Mouse (Mus musculus) neural tube, embryonic 11.5 days (tissue): Measurements from ENCODE around the gene Gstm3. TPM values are rescaled to one million over a fixed set of nuclear protein-coding genes. Genes with fewer than 3 reads are reported as not detected.
"Not testable (repeated sequence)": the region's sequence is repeated elsewhere in the genome, so short reads cannot be mapped to it uniquely, and the experiment has no call there.

ENCODE experiments used
- ATAC-seq: fragments of 200-750 bp; cut with Nextera tagmentation; 2 replicates; pipeline ENCODE4 v1.8.0; 2017; ENCODE audit warnings: moderate number of reproducible peaks, mild to moderate bottlenecking, moderate TSS enrichment, moderate library complexity; ENCODE audit not compliant: insufficient read depth, low FRiP score, low TSS enrichment
- DNase-seq: peaks from one replicate; pipeline ENCODE4 v3.0.0-alpha.2; 2015; ENCODE audit warnings: low spot score
- H3K27ac ChIP-seq: fragments of 300-500 bp; sonication (generic); 2 replicates; pipeline ENCODE4 v1.5.1; 2014; ENCODE audit warnings: low read depth, mild to moderate bottlenecking, low read length
- H3K27me3 ChIP-seq: fragments of 300-500 bp; sonication (generic); 2 replicates; pipeline ENCODE4 v1.6.1; 2014; ENCODE audit warnings: mild to moderate bottlenecking, low read length, mixed read lengths; ENCODE audit not compliant: control insufficient read depth, insufficient read depth
- H3K36me3 ChIP-seq: fragments of 300-500 bp; sonication (generic); 2 replicates; pipeline ENCODE4 v1.6.1; 2014; ENCODE audit warnings: mild to moderate bottlenecking, low read length, moderate library complexity, mixed read lengths; ENCODE audit not compliant: control insufficient read depth, insufficient read depth
- H3K4me1 ChIP-seq: fragments of 300-500 bp; sonication (generic); 2 replicates; pipeline ENCODE4 v1.6.1; 2014; ENCODE audit warnings: low read length, mixed read lengths; ENCODE audit not compliant: control insufficient read depth, insufficient read depth
- H3K4me2 ChIP-seq: fragments of 300-500 bp; sonication (generic); 2 replicates; pipeline ENCODE4 v1.6.1; 2014; ENCODE audit warnings: low read depth, mild to moderate bottlenecking, moderate library complexity
- H3K4me3 ChIP-seq: fragments of 300-500 bp; sonication (generic); 2 replicates; pipeline ENCODE4 v1.5.1; 2014; ENCODE audit warnings: low read depth, low read length
- H3K9ac ChIP-seq: fragments of 300-500 bp; sonication (generic); 2 replicates; pipeline ENCODE4 v1.6.1; 2014; ENCODE audit warnings: mild to moderate bottlenecking, low read length
- H3K9me3 ChIP-seq: fragments of 300-500 bp; sonication (generic); 2 replicates; pipeline ENCODE4 v1.6.1; 2016; ENCODE audit warnings: low read length; ENCODE audit not compliant: control insufficient read depth
- WGBS: fragments of 180-500 bp; shearing (Covaris S2); extraction: QIAGEN DNeasy Blood & Tissue Kit; methylation state at CpG from one replicate; pipeline ENCODE4 v1.1.7; 2014; 5-methylcytosine and 5-hydroxymethylcytosine counted together
- polyA plus RNA-seq: library from polyadenylated mRNA; unstranded; fragments of >200 nt; fragmentation: Nextera tagmentation; extraction: Ambion mirVana; gene quantifications from 2 replicates; pipeline ENCODE4 v1.2.1, GENCODE M21; 2014

Gstm3 gene
- polyA plus RNA-seq, 1 experiment from 2014 or later: not detected

- H3K9me3 ChIP-seq: no peaks in the 10 kb centered on the region
- DNase-seq (no peak), ATAC-seq (no peak)
- WGBS: 68% methylated on average over 3 of the region's 3 CpGs
- H3K27ac ChIP-seq: no peak overlapping the region
- no peaks in the 10 kb centered on the region for H3K4me1 ChIP-seq
- H3K4me2 ChIP-seq: no peak overlapping the region
- no peak overlapping the region for H3K9ac ChIP-seq
- H3K27me3 ChIP-seq: no peaks in the 10 kb centered on the region
- no peaks in the 10 kb centered on the region for H3K36me3 ChIP-seq
- H3K4me3 ChIP-seq: no peak overlapping the region
These were observed 14.7 kb upstream of the Gstm3 start for GRCm38 (mm10) chr3:107983771-107984170.

- H3K4me1 ChIP-seq: no peaks in the 10 kb centered on the region
- no peak overlapping the region for H3K27ac ChIP-seq
- no peak for ATAC-seq
- H3K27me3 ChIP-seq: no peaks in the 10 kb centered on the region
- no peaks in the 10 kb centered on the region for H3K36me3 ChIP-seq
- H3K9me3 ChIP-seq: no peaks in the 10 kb centered on the region
- 81% methylated on average over 6 of the region's 6 CpGs for WGBS
- H3K4me3 ChIP-seq: no peak overlapping the region
- H3K9ac ChIP-seq: no peak overlapping the region
- H3K4me2 ChIP-seq: no peak overlapping the region
- DNase-seq: no peak
These were observed 13.6 kb upstream of the Gstm3 start for GRCm38 (mm10) chr3:107982726-107983125.

GRCm38 (mm10) chr3:107981261-107981660 lies 12.2 kb upstream of the Gstm3 start:
- DNase-seq (no peak), ATAC-seq (no peak)
- Histone ChIP-seq H3K4me3 (no peak overlapping the region), H3K36me3 (no peaks in the 10 kb centered on the region), H3K27me3 (no peaks in the 10 kb centered on the region), H3K4me1 (no peaks in the 10 kb centered on the region), H3K9me3 (no peaks in the 10 kb centered on the region), H3K27ac (no peak overlapping the region), H3K9ac (no peak overlapping the region), H3K4me2 (no peak overlapping the region)
- 66% methylated on average over 3 of the region's 3 CpGs for WGBS

- no peak for DNase-seq
- H3K27me3 ChIP-seq: no peaks in the 10 kb centered on the region
- no peak overlapping the region for H3K27ac ChIP-seq
- H3K9ac ChIP-seq: no peak overlapping the region
- H3K4me2 ChIP-seq: no peak overlapping the region
- no peak overlapping the region for H3K4me3 ChIP-seq
- H3K4me1 ChIP-seq: no peaks in the 10 kb centered on the region
- no peak for ATAC-seq
- WGBS: 85% methylated on average over 3 of the region's 3 CpGs
- no peaks in the 10 kb centered on the region for H3K9me3 ChIP-seq
- no peaks in the 10 kb centered on the region for H3K36me3 ChIP-seq
These were observed 8.6 kb upstream of the Gstm3 start for GRCm38 (mm10) chr3:107977691-107978090.

- Histone ChIP-seq H3K4me3 (no peak overlapping the region), H3K27me3 (no peaks in the 10 kb centered on the region), H3K4me2 (no peak overlapping the region), H3K9me3 (no peaks in the 10 kb centered on the region), H3K9ac (no peak overlapping the region), H3K4me1 (no peaks in the 10 kb centered on the region), H3K27ac (no peak overlapping the region), H3K36me3 (no peaks in the 10 kb centered on the region)
- DNase-seq (no peak), ATAC-seq (no peak)
- WGBS: 96% methylated on average over 1 of the region's 1 CpGs
These were observed 5.2 kb upstream of the Gstm3 start for GRCm38 (mm10) chr3:107974237-107974636.

- Histone ChIP-seq H3K9me3 (no peaks in the 10 kb centered on the region), H3K36me3 (no peaks in the 10 kb centered on the region), H3K27ac (no peak overlapping the region), H3K4me3 (no peak overlapping the region), H3K4me1 (no peaks in the 10 kb centered on the region), H3K27me3 (no peaks in the 10 kb centered on the region), H3K4me2 (no peak overlapping the region), H3K9ac (no peak overlapping the region)
- no peak for DNase-seq
- 92% methylated on average over 3 of the region's 3 CpGs for WGBS
- no peak for ATAC-seq
These were observed 3.0 kb upstream of the Gstm3 start for GRCm38 (mm10) chr3:107972070-107972469.

- 58% methylated on average over 3 of the region's 3 CpGs for WGBS
- H3K27me3 ChIP-seq, DNase-seq, H3K9ac ChIP-seq, H3K27ac ChIP-seq, ATAC-seq, H3K4me1 ChIP-seq, H3K36me3 ChIP-seq, H3K9me3 ChIP-seq, H3K4me2 ChIP-seq, H3K4me3 ChIP-seq: not testable (repeated sequence)
These were observed 2.0 kb upstream of the Gstm3 start for GRCm38 (mm10) chr3:107971101-107971500.

- Histone ChIP-seq H3K27ac (no peak overlapping the region), H3K4me2 (no peak overlapping the region), H3K9me3 (no peaks in the 10 kb centered on the region), H3K9ac (no peak overlapping the region), H3K27me3 (no peaks in the 10 kb centered on the region), H3K4me1 (no peaks in the 10 kb centered on the region), H3K4me3 (no peak overlapping the region), H3K36me3 (no peaks in the 10 kb centered on the region)
- WGBS: 97% methylated on average over 5 of the region's 5 CpGs
- DNase-seq: no peak
- no peak for ATAC-seq
These were observed 2.5 kb downstream of the Gstm3 start for GRCm38 (mm10) chr3:107966631-107967030.

- 78% methylated on average over 1 of the region's 1 CpGs for WGBS
- Histone ChIP-seq H3K4me1 (no peaks in the 10 kb centered on the region), H3K9ac (no peak overlapping the region), H3K27ac (no peak overlapping the region), H3K9me3 (no peaks in the 10 kb centered on the region), H3K4me2 (no peak overlapping the region), H3K27me3 (no peaks in the 10 kb centered on the region), H3K4me3 (no peak overlapping the region), H3K36me3 (no peaks in the 10 kb centered on the region)
- DNase-seq: no peak
- no peak for ATAC-seq
These were observed 3.5 kb downstream of the Gstm3 start for GRCm38 (mm10) chr3:107965592-107965991.
